Mouse (Mus musculus) liver, embryonic 15.5 days (tissue): ENCODE measurements around the gene Hoxc4. TPM values are rescaled to one million over a fixed set of nuclear protein-coding genes. Genes with fewer than 3 reads are reported as not detected.

Experiments used
- ATAC-seq: fragments of 200-750 bp; cut with Nextera tagmentation; 2 replicates; pipeline ENCODE4 v1.8.0; 2017; ENCODE audit warnings: moderate number of reproducible peaks, mild to moderate bottlenecking, moderate library complexity; ENCODE audit not compliant: insufficient read depth
- H3K27ac ChIP-seq: fragments of 300-500 bp; sonication (generic); replicated peaks from 2 replicates; pipeline ENCODE4 v1.5.1; 2015; ENCODE audit warnings: mild to moderate bottlenecking, inconsistent platforms
- H3K27me3 ChIP-seq: fragments of 300-500 bp; sonication (generic); 2 replicates; pipeline ENCODE4 v1.6.1; 2015; ENCODE audit warnings: mild to moderate bottlenecking, inconsistent platforms
- H3K36me3 ChIP-seq: fragments of 300-500 bp; sonication (generic); replicated peaks from 2 replicates; pipeline ENCODE4 v1.6.1; 2015; ENCODE audit warnings: moderate library complexity, mild to moderate bottlenecking, inconsistent platforms
- H3K4me1 ChIP-seq: fragments of 300-500 bp; sonication (generic); replicated peaks from 2 replicates; pipeline ENCODE4 v1.6.1; 2015; ENCODE audit warnings: inconsistent platforms
- H3K4me2 ChIP-seq: fragments of 300-500 bp; sonication (generic); 2 replicates; pipeline ENCODE4 v1.6.1; 2015; ENCODE audit warnings: moderate library complexity, mild to moderate bottlenecking, inconsistent platforms
- H3K4me3 ChIP-seq: fragments of 300-500 bp; sonication (generic); replicated peaks from 2 replicates; pipeline ENCODE4 v1.5.1; 2015; ENCODE audit warnings: mild to moderate bottlenecking, inconsistent platforms
- H3K9ac ChIP-seq: fragments of 300-500 bp; sonication (generic); 2 replicates; pipeline ENCODE4 v1.6.1; 2015; ENCODE audit warnings: moderate library complexity, mild to moderate bottlenecking, inconsistent platforms
- H3K9me3 ChIP-seq: fragments of 300-500 bp; sonication (generic); replicated peaks from 2 replicates; pipeline ENCODE4 v1.6.1; 2016; ENCODE audit warnings: inconsistent platforms
- WGBS: fragments of 180-500 bp; shearing (Covaris S2); methylation state at CpG from one replicate; pipeline ENCODE4 v1.1.7; 2015; ENCODE audit warnings: mixed read lengths; ENCODE audit not compliant: insufficient replicate concordance; 5-methylcytosine and 5-hydroxymethylcytosine counted together
- polyA plus RNA-seq: library from polyadenylated mRNA; unstranded; fragments of >200 nt; fragmentation: Nextera tagmentation; extraction: Ambion mirVana; gene quantifications from 2 replicates; pipeline ENCODE4 v1.2.1, GENCODE M21; 2015

Hoxc4 gene
- polyA plus RNA-seq, 1 experiment from 2014 or later: 0.26 TPM

DNA sequence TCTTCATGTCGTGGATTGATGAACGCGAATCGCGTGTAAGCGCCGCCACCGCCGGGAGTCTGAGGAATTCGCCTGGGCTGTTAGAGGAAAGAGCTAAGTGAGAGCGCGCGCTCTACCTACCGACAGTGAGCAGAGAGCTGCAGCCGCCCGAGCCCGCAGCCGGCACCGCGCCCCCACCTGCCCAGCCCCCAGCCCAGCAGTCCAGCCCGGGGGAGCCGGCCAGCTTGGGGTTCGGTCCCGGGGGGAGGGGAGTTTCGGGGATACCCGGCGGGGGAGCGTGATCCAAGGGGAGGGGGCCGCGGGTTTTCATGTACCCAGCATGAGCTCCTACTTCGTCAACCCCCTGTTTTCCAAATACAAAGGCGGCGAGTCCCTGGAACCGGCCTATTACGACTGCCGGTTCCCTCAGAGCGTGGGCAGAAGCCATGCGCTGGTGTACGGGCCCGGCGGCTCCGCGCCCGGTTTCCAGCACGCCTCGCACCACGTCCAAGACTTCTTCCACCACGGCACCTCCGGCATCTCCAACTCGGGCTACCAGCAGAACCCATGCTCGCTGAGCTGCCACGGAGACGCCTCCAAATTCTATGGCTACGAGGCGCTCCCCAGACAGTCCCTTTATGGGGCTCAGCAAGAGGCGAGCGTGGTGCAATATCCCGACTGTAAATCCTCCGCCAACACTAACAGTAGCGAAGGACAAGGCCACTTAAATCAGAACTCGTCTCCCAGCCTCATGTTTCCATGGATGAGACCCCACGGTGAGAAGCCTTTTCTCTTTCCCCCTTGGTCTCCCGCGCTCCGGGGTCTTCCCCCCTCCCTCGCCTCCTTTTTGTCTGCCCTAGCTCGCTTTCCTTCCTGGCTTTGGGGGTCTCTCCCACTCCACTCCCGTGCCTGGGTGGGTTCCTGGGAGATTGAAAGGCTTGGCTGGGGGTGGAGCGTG is 28.0 kb upstream of the Hoxc4 start, which contains the start of gene Hoxc8:
TSS of gene Hoxc8 (plus strand) at position 147 of the 937 bp plus-strand sequence.
- Histone ChIP-seq H3K36me3 (no peaks in the 10 kb centered on the region), H3K9ac (no peak within 1 kb of the TSS; the same call in 1 of the 2 replicates), H3K4me1 (no peaks in the 10 kb centered on the region), H3K27me3 (peaks cover 99% of the 10 kb centered on the region), H3K9me3 (no peaks in the 10 kb centered on the region), H3K27ac (no peak within 1 kb of the TSS), H3K4me2 (no peak within 1 kb of the TSS), H3K4me3 (no peak within 1 kb of the TSS)
- WGBS: 2% methylated on average over 69 of the region's 69 CpGs
- ATAC-seq: no peak

DNA sequence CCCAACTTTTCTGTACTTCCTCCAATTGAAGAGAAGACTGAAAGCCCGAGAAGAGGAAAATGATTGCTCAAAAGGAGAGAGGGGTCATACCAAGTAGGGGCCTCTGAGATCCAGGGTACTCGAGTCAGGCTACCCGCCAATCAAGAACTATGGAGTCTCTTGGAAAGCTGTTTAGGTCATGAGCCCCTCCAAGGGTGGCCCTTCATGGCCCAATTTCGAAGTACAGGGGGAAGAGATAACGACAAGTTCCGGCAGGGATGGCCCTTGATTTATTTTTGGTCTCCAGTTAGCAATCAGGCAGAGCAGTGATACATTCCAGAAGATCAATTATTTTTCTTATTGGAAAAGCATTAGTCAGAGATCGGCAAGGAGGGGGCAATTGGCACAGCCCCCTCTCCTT is 27.0 kb upstream of the Hoxc4 start:
- Histone ChIP-seq H3K9me3 (no peaks in the 10 kb centered on the region), H3K9ac (no peak overlapping the region), H3K4me3 (no peak overlapping the region), H3K27me3 (peaks cover 99% of the 10 kb centered on the region), H3K4me2 (no peak overlapping the region), H3K4me1 (no peaks in the 10 kb centered on the region), H3K27ac (no peak overlapping the region), H3K36me3 (no peaks in the 10 kb centered on the region)
- no peak for ATAC-seq
- 4% methylated on average over 7 of the region's 7 CpGs for WGBS

DNA sequence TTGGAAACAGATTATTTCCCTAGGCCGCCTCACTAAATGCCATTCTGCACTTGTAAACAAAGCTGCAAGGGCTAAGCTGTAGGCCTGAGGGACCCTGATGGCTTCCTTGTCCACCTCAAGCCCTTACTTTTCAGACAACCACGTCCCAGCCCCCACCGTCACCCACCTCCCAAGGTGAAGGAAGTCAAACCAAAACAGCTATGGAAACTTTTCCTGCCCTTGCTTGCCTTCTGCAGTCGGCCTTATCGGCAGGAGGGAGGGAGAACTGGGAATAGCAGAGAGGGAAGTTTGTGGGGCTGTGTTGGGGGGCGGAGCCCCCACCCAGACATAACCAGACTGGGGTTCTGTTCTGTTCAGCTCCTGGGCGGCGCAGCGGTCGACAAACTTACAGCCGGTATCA is 26.5 kb upstream of the Hoxc4 start:
- no peak for ATAC-seq
- H3K27ac ChIP-seq: no peak overlapping the region
- no peak overlapping the region for H3K4me3 ChIP-seq
- H3K4me2 ChIP-seq: no peak overlapping the region
- peaks cover 99% of the 10 kb centered on the region for H3K27me3 ChIP-seq
- no peaks in the 10 kb centered on the region for H3K9me3 ChIP-seq
- H3K4me1 ChIP-seq: no peaks in the 10 kb centered on the region
- 1% methylated on average over 11 of the region's 11 CpGs for WGBS
- no peak overlapping the region for H3K9ac ChIP-seq
- H3K36me3 ChIP-seq: no peaks in the 10 kb centered on the region

DNA sequence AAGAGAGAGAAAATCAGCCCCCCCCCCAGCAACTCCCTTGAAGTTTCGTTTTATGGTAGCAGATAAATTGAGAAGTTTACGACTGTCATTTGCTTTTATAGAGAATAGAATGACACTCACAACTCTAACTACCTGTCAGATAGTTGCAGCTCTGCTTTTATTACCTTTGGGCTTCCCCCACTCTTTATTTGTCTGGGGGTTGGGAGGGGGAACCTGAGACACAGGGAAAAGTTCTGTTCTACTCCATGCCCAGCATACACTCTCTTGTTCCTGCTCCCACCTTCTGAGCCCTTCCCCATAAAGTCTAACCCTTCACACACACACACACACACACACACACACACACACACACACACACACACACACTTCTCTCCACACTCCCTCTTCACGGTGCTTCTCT is 25.9 kb upstream of the Hoxc4 start:
- no peak overlapping the region for H3K9ac ChIP-seq

DNA sequence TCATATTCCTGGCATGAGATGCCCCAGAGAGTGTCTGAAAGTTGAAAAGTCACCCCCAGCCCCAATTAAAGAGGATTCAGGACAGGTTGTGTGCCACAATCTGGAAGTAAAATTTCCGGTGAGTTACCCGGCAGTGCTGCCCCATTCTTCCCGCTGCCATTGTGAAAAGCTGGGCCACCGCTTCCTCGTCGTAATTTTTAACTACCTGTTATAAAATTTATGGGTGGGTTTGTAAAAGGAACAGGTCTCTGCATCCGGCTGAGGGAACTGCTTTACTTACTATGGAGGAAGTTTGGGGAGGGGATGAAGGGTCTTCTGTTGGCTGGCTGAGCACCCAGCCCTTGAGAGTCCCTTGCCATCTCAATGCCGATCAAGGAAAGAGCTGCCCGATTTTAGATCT is 22.2 kb upstream of the Hoxc4 start:
- Histone ChIP-seq H3K27ac (no peak overlapping the region), H3K9me3 (no peaks in the 10 kb centered on the region), H3K4me2 (no peak overlapping the region), H3K36me3 (no peaks in the 10 kb centered on the region), H3K4me3 (no peak overlapping the region), H3K4me1 (peaks cover 5% of the 10 kb centered on the region), H3K9ac (no peak overlapping the region), H3K27me3 (peaks cover 99% of the 10 kb centered on the region)
- WGBS: 3% methylated on average over 9 of the region's 9 CpGs
- no peak for ATAC-seq

More for the DNA sequence above, 25.9 kb upstream of the Hoxc4 start:
- no peak overlapping the region for H3K4me2 ChIP-seq
- no peaks in the 10 kb centered on the region for H3K36me3 ChIP-seq
- H3K27me3 ChIP-seq: peaks cover 99% of the 10 kb centered on the region
- 7% methylated on average over 3 of the region's 3 CpGs for WGBS
- ATAC-seq: no peak
- H3K9me3 ChIP-seq: no peaks in the 10 kb centered on the region
- H3K4me3 ChIP-seq: no peak overlapping the region
- no peaks in the 10 kb centered on the region for H3K4me1 ChIP-seq
- H3K27ac ChIP-seq: no peak overlapping the region

DNA sequence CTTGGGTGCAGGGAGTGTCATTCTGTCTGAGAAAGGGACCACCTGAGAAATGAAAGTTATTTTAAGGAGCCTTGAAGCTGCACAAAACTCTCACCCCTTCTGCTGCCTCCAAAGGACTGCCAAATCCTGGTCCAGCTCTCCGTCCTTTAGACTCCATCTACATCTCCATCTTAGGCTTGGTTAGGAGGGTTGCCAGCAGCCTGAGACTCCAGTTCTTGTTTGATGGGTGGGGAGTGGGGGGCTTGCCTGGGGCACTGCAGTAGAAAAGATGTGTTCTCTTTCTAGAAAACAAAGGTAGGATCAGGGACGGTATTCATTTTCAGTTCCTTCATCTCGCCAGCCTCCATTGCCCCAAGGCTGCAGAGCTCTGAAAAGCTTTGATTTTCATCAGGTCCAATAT is 21.3 kb upstream of the Hoxc4 start:
- H3K4me2 ChIP-seq: no peak overlapping the region

DNA sequence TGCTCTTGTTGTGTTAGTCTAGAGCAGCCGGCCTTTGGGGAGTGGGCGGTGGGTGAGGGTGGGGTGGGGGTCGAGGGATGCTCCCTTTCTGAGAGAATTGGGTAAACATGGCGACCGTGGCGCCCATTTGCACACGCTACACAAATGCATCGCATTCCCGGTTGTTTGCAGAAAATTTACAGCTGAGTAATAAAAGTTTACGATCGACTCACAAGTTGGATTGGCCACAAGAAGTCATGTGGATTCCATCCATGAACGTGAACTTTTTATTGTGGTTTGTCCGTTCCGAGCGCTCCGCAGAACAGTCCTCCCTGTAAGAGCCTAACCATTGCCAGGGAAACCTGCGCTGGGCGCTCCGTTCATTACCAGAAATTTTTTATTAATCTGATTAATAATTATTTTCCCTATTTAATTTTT is 20.8 kb upstream of the Hoxc4 start, which contains the start of gene Hoxc6:
TSS of gene Hoxc6 (plus strand) at position 319 of the 417 bp plus-strand sequence.
- Histone ChIP-seq H3K9me3 (no peaks in the 10 kb centered on the region), H3K27me3 (peaks cover 99% of the 10 kb centered on the region), H3K4me1 (peaks cover 5% of the 10 kb centered on the region), H3K4me2 (peak within 1 kb of the TSS; percentile 57), H3K9ac (no peak within 1 kb of the TSS), H3K36me3 (no peaks in the 10 kb centered on the region), H3K4me3 (peak within 1 kb of the TSS; percentile 40), H3K27ac (no peak within 1 kb of the TSS)
- no peak for ATAC-seq
- 2% methylated on average over 19 of the region's 19 CpGs for WGBS

More for the DNA sequence above, 21.3 kb upstream of the Hoxc4 start:
- H3K9ac ChIP-seq: no peak overlapping the region
- H3K4me1 ChIP-seq: peaks cover 5% of the 10 kb centered on the region
- no peaks in the 10 kb centered on the region for H3K36me3 ChIP-seq
- WGBS: 3% methylated on average over 3 of the region's 3 CpGs
- H3K4me3 ChIP-seq: no peak overlapping the region
- H3K27me3 ChIP-seq: peaks cover 99% of the 10 kb centered on the region
- no peak for ATAC-seq
- no peaks in the 10 kb centered on the region for H3K9me3 ChIP-seq
- no peak overlapping the region for H3K27ac ChIP-seq

DNA sequence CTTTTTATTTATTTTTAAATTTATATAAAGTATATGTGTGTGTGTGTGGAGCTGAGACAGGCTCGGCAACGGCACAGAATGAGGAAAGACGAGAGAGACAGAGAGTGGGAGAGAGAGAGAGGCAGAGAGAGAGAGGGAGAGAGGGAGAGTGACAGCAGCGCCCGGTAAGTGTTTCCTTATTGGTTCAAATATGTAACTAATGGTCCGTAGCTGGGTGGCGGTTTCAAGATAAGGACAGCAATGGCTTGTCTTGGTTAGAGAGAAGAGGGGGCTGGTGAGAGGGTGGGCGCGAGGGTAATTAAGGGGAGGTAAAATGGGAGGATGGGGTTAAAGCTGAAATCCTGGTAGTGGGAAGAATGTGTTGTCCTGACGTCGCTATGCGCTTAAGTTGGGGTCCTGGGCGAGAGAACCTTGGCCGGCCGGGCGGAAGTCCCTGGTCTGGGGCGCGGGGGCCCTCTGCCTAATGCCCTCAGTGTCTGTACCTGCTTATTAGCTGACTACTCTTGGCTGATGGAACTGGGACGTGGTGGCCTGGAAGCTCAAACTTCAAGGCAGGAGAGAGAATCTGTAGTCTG is 20.0 kb upstream of the Hoxc4 start:
- no peak for ATAC-seq
- H3K36me3 ChIP-seq: no peaks in the 10 kb centered on the region
- H3K9me3 ChIP-seq: no peaks in the 10 kb centered on the region
- H3K4me1 ChIP-seq: peaks cover 5% of the 10 kb centered on the region
- WGBS: under 1% methylated on average over 19 of the region's 19 CpGs
- no peak overlapping the region for H3K27ac ChIP-seq
- peak overlapping the region; percentile 40 for H3K4me3 ChIP-seq
- H3K4me2 ChIP-seq: peak overlapping the region; percentile 57
- H3K27me3 ChIP-seq: peaks cover 100% of the 10 kb centered on the region
- H3K9ac ChIP-seq: no peak overlapping the region

DNA sequence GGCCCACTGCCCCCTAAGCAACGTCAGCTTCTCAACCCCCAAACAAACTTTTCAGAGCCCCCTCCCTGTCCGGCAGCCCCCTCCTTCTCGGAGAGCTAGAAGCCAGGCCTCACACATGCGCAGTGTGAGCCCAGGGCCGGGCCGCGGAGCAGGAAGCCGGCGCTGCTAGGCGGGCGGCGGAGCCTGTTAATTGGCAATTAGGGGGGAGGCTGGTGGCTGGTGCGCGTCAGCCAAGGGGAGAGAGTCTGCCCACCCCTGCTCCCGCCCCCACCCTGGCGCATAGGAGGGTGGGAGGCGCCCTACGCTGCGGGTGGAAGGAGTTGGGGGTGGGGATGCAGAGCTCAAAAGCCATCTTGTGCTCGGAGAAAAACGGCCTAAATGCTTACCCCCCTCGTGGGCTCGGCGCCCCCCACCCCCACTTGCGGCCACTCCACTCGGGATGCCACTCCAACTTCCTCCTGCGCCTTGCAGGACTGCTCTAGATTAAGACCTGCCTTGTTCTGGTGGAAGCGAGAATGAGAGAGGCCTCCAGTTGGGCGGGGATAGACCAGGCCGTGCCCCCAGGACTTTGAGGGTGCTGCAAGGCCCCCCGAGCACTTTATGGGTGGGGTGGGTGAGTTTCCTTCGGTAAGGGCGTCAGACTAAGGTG is 19.4 kb upstream of the Hoxc4 start:
- Histone ChIP-seq H3K36me3 (no peaks in the 10 kb centered on the region), H3K4me3 (peak overlapping the region; percentile 40), H3K9ac (no peak overlapping the region), H3K9me3 (no peaks in the 10 kb centered on the region), H3K27ac (no peak overlapping the region), H3K4me1 (peaks cover 5% of the 10 kb centered on the region), H3K4me2 (peak overlapping the region; percentile 57), H3K27me3 (peaks cover 100% of the 10 kb centered on the region)
- ATAC-seq: no peak
- WGBS: 2% methylated on average over 33 of the region's 33 CpGs

DNA sequence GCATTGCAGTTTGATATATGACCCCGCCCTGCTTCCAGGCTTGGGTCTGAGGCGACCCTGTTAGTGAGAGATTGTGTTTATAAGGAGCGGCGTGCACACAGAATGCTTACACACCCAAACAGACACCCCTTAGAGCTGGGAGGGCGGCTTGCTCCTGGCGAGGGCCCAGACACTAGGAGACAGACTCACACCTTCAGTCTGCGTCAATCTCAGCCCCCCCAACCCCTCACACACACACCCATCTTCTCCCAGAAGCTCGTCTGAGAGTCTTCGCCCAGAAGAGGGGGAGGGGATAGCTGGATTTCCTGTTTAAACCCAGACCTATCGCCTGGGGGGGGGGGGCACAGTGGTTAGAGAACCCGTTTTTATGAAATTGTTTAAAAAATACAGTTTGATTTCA is 18.8 kb upstream of the Hoxc4 start:
- H3K9me3 ChIP-seq: no peaks in the 10 kb centered on the region
- ATAC-seq: no peak
- H3K9ac ChIP-seq: no peak overlapping the region
- H3K4me2 ChIP-seq: no peak overlapping the region
- H3K27ac ChIP-seq: no peak overlapping the region
- H3K4me1 ChIP-seq: peaks cover 5% of the 10 kb centered on the region
- H3K27me3 ChIP-seq: peaks cover 100% of the 10 kb centered on the region
- H3K4me3 ChIP-seq: no peak overlapping the region
- no peaks in the 10 kb centered on the region for H3K36me3 ChIP-seq
- 7% methylated on average over 11 of the region's 11 CpGs for WGBS

DNA sequence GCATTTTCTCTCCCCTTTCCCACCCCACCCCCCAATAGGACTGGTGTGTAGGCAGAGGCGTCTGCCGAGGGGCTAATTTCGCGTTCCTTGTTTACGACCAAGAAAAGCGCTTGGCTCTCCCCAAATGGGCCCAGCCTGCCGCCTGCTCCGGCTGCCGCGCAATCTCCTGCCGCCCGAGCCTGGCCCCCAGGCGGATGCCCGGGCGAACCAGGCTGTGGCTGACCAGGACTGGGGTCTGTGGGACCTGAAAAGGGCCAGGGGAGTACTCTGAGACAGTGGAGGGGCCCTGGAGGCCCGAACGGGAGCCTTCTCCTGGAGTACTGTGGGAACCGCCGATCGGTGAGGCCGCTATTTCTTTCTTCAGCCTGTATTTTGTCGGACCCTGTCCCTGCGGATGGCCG is 18.2 kb upstream of the Hoxc4 start:
- Histone ChIP-seq H3K4me3 (no peak overlapping the region), H3K27ac (no peak overlapping the region), H3K36me3 (no peaks in the 10 kb centered on the region), H3K4me1 (peaks cover 5% of the 10 kb centered on the region), H3K27me3 (peaks cover 100% of the 10 kb centered on the region), H3K9me3 (no peaks in the 10 kb centered on the region), H3K4me2 (peak overlapping the region; percentile 10; the same call in 1 of the 2 replicates), H3K9ac (no peak overlapping the region)
- no peak for ATAC-seq
- WGBS: 8% methylated on average over 24 of the region's 24 CpGs
